Mouse (Mus musculus) heart, adult 2 months (tissue): ENCODE data around the gene Fam129c.

Experiments
- CTCF ChIP-seq: fragments of 200-600 bp; IDR thresholded peaks from 2 replicates; pipeline ENCODE4 v1.8.1; 2022; ENCODE audit warnings: antibody characterized with exemption, mild to moderate bottlenecking, moderate library complexity
- POLR2A ChIP-seq: fragments of 200-500 bp; IDR thresholded peaks from 2 replicates; pipeline ENCODE4 v1.6.1; 2011; ENCODE audit warnings: mild to moderate bottlenecking, low read depth, low read length, control low read depth; ENCODE audit not compliant: insufficient read depth

DNA sequence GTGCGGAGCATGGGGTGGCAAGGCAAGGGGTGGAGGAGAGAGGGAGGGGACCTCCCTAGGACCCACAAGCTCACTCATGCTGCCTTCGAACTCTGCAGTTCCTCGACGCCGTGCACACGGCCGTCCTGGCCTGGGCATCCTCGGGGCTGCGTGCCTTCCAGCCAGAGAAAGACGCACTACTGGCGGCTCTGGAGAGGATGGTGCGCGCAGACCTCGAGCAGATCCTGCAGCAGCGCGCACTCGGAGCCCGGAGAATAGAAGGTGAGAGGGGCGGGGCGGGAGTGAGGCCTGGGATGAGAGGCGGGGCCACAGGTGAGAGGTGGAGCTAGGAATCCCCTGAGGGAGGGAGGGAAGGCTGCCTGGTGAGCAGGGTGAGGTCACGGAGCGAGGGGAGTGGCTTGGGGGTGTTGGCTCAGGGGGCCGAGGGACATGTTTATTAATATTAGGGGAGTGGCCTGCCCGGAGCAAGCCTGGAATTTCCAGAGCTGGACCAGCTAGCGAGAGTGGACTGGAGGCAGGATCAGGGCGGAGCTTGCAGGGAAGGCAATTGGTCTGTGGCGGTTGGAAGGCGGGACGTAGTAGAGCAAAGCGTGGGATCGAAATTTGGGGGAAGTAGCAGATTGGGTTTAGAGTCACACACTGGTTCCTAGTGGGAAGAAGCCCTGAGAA lies 5.4 kb downstream of the Fam129c start:
- TF ChIP-seq CTCF (no peak), POLR2A (no peak)
